Mouse (Mus musculus): ENCODE data around the gene Tcte1. TPM values are rescaled to one million over a fixed set of nuclear protein-coding genes. Genes with fewer than 3 reads are reported as not detected.

Gene Tcte1
- polyA plus RNA-seq, 1 experiment from 2014 or later = 0.65 TPM

- WGBS = 94% methylated on average over 21 of the region's 21 CpGs
- H3K36me3 ChIP-seq (ENCODE audit: control insufficient read depth, insufficient read depth, low read length) = peaks cover 4% of the 10 kb centered on the region; the same call in 1 of the 2 replicates
- ATAC-seq (ENCODE audit: insufficient number of reproducible peaks, insufficient read depth, low FRiP score, low read depth) = no peak
Observed at GRCm38 (mm10) chr17:45517135-45517534, 6.1 kb upstream of the Tcte1 start.

GRCm38 (mm10) chr17:45517549-45518215 is 5.6 kb upstream of the Tcte1 start:
- no peaks in the 10 kb centered on the region for H3K27me3 ChIP-seq (ENCODE audit: control insufficient read depth, insufficient read depth, low read length)
- no peaks in the 10 kb centered on the region for H3K9me3 ChIP-seq (ENCODE audit: control insufficient read depth, low read depth, low read length)
- H3K9ac ChIP-seq (replicated peaks; ENCODE audit: low read depth, low read length) = no peak overlapping the region
- H3K4me2 ChIP-seq (replicated peaks; ENCODE audit: low read depth, low read length) = no peak overlapping the region
- H3K36me3 ChIP-seq (ENCODE audit: control insufficient read depth, insufficient read depth, low read length) = peaks cover 4% of the 10 kb centered on the region; the same call in 1 of the 2 replicates
- H3K4me3 ChIP-seq (ENCODE audit: low read depth, low read length) = no peak overlapping the region
- no peak overlapping the region for H3K27ac ChIP-seq (ENCODE audit: low read length)
- 91% methylated on average over 28 of the region's 28 CpGs for WGBS
- no peaks in the 10 kb centered on the region for H3K4me1 ChIP-seq (ENCODE audit: control insufficient read depth, insufficient read depth, low read length)
- ATAC-seq (ENCODE audit: insufficient number of reproducible peaks, insufficient read depth, low FRiP score, low read depth) = no peak

More at GRCm38 (mm10) chr17:45517135-45517534, 6.1 kb upstream of the Tcte1 start:
- Histone ChIP-seq H3K9me3 (ENCODE audit: control insufficient read depth, low read depth, low read length) (no peaks in the 10 kb centered on the region), H3K27ac (ENCODE audit: low read length) (no peak overlapping the region), H3K9ac (replicated peaks; ENCODE audit: low read depth, low read length) (no peak overlapping the region), H3K4me2 (replicated peaks; ENCODE audit: low read depth, low read length) (no peak overlapping the region), H3K27me3 (ENCODE audit: control insufficient read depth, insufficient read depth, low read length) (no peaks in the 10 kb centered on the region), H3K4me3 (ENCODE audit: low read depth, low read length) (no peak overlapping the region), H3K4me1 (ENCODE audit: control insufficient read depth, insufficient read depth, low read length) (no peaks in the 10 kb centered on the region)

GRCm38 (mm10) chr17:45518766-45519475 is 4.3 kb upstream of the Tcte1 start:
- no peak for ATAC-seq (ENCODE audit: insufficient number of reproducible peaks, insufficient read depth, low FRiP score, low read depth)
- no peak overlapping the region for H3K4me3 ChIP-seq (ENCODE audit: low read depth, low read length)
- H3K4me1 ChIP-seq (ENCODE audit: control insufficient read depth, insufficient read depth, low read length) = 0 out of 2 replicates have a peak, but pooled peaks cover 6% of the 10 kb centered on the region
- H3K9ac ChIP-seq (replicated peaks; ENCODE audit: low read depth, low read length) = no peak overlapping the region
- H3K9me3 ChIP-seq (ENCODE audit: control insufficient read depth, low read depth, low read length) = no peaks in the 10 kb centered on the region
- H3K27me3 ChIP-seq (ENCODE audit: control insufficient read depth, insufficient read depth, low read length) = no peaks in the 10 kb centered on the region
- H3K36me3 ChIP-seq (ENCODE audit: control insufficient read depth, insufficient read depth, low read length) = peaks cover 4% of the 10 kb centered on the region; the same call in 1 of the 2 replicates
- WGBS = 85% methylated on average over 12 of the region's 12 CpGs
- H3K4me2 ChIP-seq (replicated peaks; ENCODE audit: low read depth, low read length) = no peak overlapping the region
- H3K27ac ChIP-seq (ENCODE audit: low read length) = no peak overlapping the region

- WGBS = 70% methylated on average over 11 of the region's 11 CpGs
- H3K27me3 ChIP-seq (ENCODE audit: control insufficient read depth, insufficient read depth, low read length) = no peaks in the 10 kb centered on the region
- H3K27ac ChIP-seq (ENCODE audit: low read length) = no peak overlapping the region
- H3K4me3 ChIP-seq (ENCODE audit: low read depth, low read length) = no peak overlapping the region
- no peak for ATAC-seq (ENCODE audit: insufficient number of reproducible peaks, insufficient read depth, low FRiP score, low read depth)
- H3K4me2 ChIP-seq (replicated peaks; ENCODE audit: low read depth, low read length) = no peak overlapping the region
- H3K9ac ChIP-seq (replicated peaks; ENCODE audit: low read depth, low read length) = no peak overlapping the region
- H3K9me3 ChIP-seq (ENCODE audit: control insufficient read depth, low read depth, low read length) = no peaks in the 10 kb centered on the region
- peaks cover 4% of the 10 kb centered on the region; the same call in 1 of the 2 replicates for H3K36me3 ChIP-seq (ENCODE audit: control insufficient read depth, insufficient read depth, low read length)
- 0 out of 2 replicates have a peak, but pooled peaks cover 6% of the 10 kb centered on the region for H3K4me1 ChIP-seq (ENCODE audit: control insufficient read depth, insufficient read depth, low read length)
Observed at GRCm38 (mm10) chr17:45520136-45520535, 3.1 kb upstream of the Tcte1 start.

- Histone ChIP-seq H3K9ac (replicated peaks; ENCODE audit: low read depth, low read length) (no peak overlapping the region), H3K4me2 (replicated peaks; ENCODE audit: low read depth, low read length) (no peak overlapping the region), H3K4me1 (ENCODE audit: control insufficient read depth, insufficient read depth, low read length) (0 out of 2 replicates have a peak, but pooled peaks cover 6% of the 10 kb centered on the region), H3K9me3 (ENCODE audit: control insufficient read depth, low read depth, low read length) (no peaks in the 10 kb centered on the region), H3K27ac (ENCODE audit: low read length) (no peak overlapping the region), H3K27me3 (ENCODE audit: control insufficient read depth, insufficient read depth, low read length) (no peaks in the 10 kb centered on the region), H3K36me3 (ENCODE audit: control insufficient read depth, insufficient read depth, low read length) (peaks cover 4% of the 10 kb centered on the region; the same call in 1 of the 2 replicates), H3K4me3 (ENCODE audit: low read depth, low read length) (no peak overlapping the region)
- ATAC-seq (ENCODE audit: insufficient number of reproducible peaks, insufficient read depth, low FRiP score, low read depth) = no peak
- WGBS = 57% methylated on average over 4 of the region's 4 CpGs
Observed at GRCm38 (mm10) chr17:45524961-45525360, 1.7 kb downstream of the Tcte1 start.

GRCm38 (mm10) chr17:45526571-45526970 is 3.3 kb downstream of the Tcte1 start:
- H3K9ac ChIP-seq (replicated peaks; ENCODE audit: low read depth, low read length) = no peak overlapping the region
- ATAC-seq (ENCODE audit: insufficient number of reproducible peaks, insufficient read depth, low FRiP score, low read depth) = no peak
- H3K4me1 ChIP-seq (ENCODE audit: control insufficient read depth, insufficient read depth, low read length) = 0 out of 2 replicates have a peak, but pooled peaks cover 6% of the 10 kb centered on the region
- H3K4me2 ChIP-seq (replicated peaks; ENCODE audit: low read depth, low read length) = no peak overlapping the region
- 19% methylated on average over 5 of the region's 5 CpGs for WGBS
- H3K36me3 ChIP-seq (ENCODE audit: control insufficient read depth, insufficient read depth, low read length) = no peaks in the 10 kb centered on the region
- no peak overlapping the region for H3K4me3 ChIP-seq (ENCODE audit: low read depth, low read length)
- no peaks in the 10 kb centered on the region for H3K27me3 ChIP-seq (ENCODE audit: control insufficient read depth, insufficient read depth, low read length)
- no peaks in the 10 kb centered on the region for H3K9me3 ChIP-seq (ENCODE audit: control insufficient read depth, low read depth, low read length)
- no peak overlapping the region for H3K27ac ChIP-seq (ENCODE audit: low read length)

GRCm38 (mm10) chr17:45530346-45530782 is 7.1 kb downstream of the Tcte1 start:
- H3K4me1 ChIP-seq (ENCODE audit: control insufficient read depth, insufficient read depth, low read length) = no peaks in the 10 kb centered on the region

GRCm38 (mm10) chr17:45532896-45533295 is 9.7 kb downstream of the Tcte1 start:
- H3K27me3 ChIP-seq (ENCODE audit: control insufficient read depth, insufficient read depth, low read length) = peaks cover 7% of the 10 kb centered on the region; the same call in 1 of the 2 replicates
- no peaks in the 10 kb centered on the region for H3K9me3 ChIP-seq (ENCODE audit: control insufficient read depth, low read depth, low read length)
- H3K4me1 ChIP-seq (ENCODE audit: control insufficient read depth, insufficient read depth, low read length) = no peaks in the 10 kb centered on the region
- ATAC-seq (ENCODE audit: insufficient number of reproducible peaks, insufficient read depth, low FRiP score, low read depth) = no peak
- no peak overlapping the region for H3K9ac ChIP-seq (replicated peaks; ENCODE audit: low read depth, low read length)
- no peak overlapping the region for H3K4me3 ChIP-seq (ENCODE audit: low read depth, low read length)
- H3K4me2 ChIP-seq (replicated peaks; ENCODE audit: low read depth, low read length) = no peak overlapping the region
- 52% methylated on average over 15 of the region's 15 CpGs for WGBS
- H3K27ac ChIP-seq (ENCODE audit: low read length) = no peak overlapping the region
- no peaks in the 10 kb centered on the region for H3K36me3 ChIP-seq (ENCODE audit: control insufficient read depth, insufficient read depth, low read length)

More at GRCm38 (mm10) chr17:45530346-45530782, 7.1 kb downstream of the Tcte1 start:
- H3K27me3 ChIP-seq (ENCODE audit: control insufficient read depth, insufficient read depth, low read length) = peaks cover 7% of the 10 kb centered on the region; the same call in 1 of the 2 replicates
- no peak overlapping the region for H3K9ac ChIP-seq (replicated peaks; ENCODE audit: low read depth, low read length)
- WGBS = 53% methylated on average over 13 of the region's 13 CpGs
- H3K4me3 ChIP-seq (ENCODE audit: low read depth, low read length) = no peak overlapping the region
- H3K9me3 ChIP-seq (ENCODE audit: control insufficient read depth, low read depth, low read length) = no peaks in the 10 kb centered on the region
- no peak overlapping the region for H3K4me2 ChIP-seq (replicated peaks; ENCODE audit: low read depth, low read length)
- no peak overlapping the region for H3K27ac ChIP-seq (ENCODE audit: low read length)
- ATAC-seq (ENCODE audit: insufficient number of reproducible peaks, insufficient read depth, low FRiP score, low read depth) = no peak
- no peaks in the 10 kb centered on the region for H3K36me3 ChIP-seq (ENCODE audit: control insufficient read depth, insufficient read depth, low read length)

Measured in stomach, embryonic 14.5 days (tissue).